Mouse (Mus musculus) adrenal gland, postnatal 10 days (tissue): ENCODE data around the gene Kcnj15. TPM values are rescaled to one million over a fixed set of nuclear protein-coding genes. Genes with fewer than 3 reads are reported as not detected.

Source experiments
- DNase-seq: peaks from one replicate; pipeline ENCODE4 v3.0.0; 2021; ENCODE audit warnings: mixed read lengths
- long read RNA-seq, 2 experiments: library from polyadenylated mRNA; stranded (forward); transcript quantifications; one replicate each; pipeline ENCODE4 v2.0.0; 2021
- total RNA-seq, 2 experiments: library from RNA; stranded (reverse); gene quantifications; 2 replicates each; pipeline ENCODE4 v1.2.3; 2021

Kcnj15 gene
- total RNA-seq, result 1 to 10 TPM; 1.1 to 1.9 TPM
- long read RNA-seq, experiment 1, result 0 reads
- long read RNA-seq, experiment 2, full-length matches to known transcripts, result 1 of 8 reads
- long read RNA-seq, experiment 2, partial matches to known transcripts, result 0 of 8 reads
- long read RNA-seq, experiment 2, other reads (novel, unspliced or antisense), result 7 of 8 reads

DNA sequence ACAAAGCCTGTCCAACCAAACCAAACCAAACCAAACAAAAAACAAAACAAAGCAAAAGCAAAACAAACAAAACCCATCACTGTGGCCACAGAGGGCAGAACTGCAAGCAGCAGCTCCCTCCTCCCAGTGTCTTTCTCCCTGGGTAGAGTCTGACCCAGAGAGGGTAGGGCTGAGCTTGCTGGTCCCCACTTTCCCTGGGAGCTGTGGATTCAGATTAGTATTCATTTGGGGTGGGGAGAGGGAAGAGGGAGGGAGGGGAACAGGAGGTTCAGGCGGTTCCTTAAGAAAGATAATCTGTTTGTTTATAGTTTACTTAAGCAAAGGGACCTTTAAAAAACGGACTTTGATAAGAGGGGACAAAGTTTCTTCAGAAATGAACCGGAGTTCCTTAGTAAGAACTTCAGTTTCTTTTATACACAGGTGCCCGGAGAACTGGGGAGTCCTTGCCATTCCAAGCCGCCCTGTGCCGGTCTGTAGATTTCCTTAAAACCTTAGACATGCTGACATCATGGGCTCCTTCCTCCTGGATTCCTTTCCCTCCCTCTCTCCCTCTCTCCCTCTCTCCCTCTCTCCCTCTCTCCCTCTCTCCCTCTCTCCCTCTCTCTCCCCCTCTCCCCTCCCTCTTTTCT lies at the start of gene Kcnj15:
Kcnj15 (plus strand) TSS at position 293 of the 629 bp plus-strand sequence.
- no peak for DNase-seq

DNA sequence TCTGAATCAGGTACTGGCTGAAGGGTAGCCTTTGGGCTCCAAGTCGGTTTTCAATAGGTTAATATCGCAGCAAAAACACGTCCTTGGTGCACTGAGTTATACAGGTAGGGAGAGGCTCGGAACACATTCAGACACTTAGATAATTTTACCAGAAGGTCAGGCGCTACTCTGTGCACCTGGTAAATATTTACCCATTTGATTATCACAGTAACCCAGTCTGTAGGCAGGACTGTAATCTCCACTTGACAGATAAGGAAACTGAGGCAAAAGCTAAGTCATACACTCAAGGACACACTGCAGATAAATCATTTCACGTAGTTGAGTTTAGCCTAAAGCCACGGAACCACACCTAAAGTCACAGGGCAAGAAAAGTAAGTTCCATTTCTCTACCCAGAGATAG lies 49.1 kb upstream of the Kcnj15 start:
- no peak for DNase-seq

DNA sequence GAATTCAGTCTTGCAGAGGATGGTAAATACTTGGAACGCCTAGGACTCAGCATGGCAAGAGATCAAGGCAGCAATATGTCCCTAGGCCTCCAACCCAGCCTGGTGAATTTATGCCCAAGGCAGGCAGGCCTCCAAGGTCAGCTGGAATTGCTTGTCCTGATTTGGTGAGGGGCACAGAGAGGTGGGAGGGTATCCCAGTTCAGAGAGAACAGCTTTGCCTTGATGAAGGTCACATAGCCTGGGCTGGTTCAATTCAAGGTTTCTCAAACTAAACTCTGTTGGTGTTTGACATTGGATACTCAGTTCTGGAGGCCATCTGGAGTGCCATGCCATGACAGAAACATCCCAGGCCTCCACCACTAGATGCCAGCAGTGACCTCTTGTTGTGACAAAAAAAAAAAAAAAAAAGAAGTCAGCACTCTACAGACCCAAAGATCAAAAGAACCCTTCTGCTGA lies 48.3 kb upstream of the Kcnj15 start:
- DNase-seq, result peak; percentile 61

DNA sequence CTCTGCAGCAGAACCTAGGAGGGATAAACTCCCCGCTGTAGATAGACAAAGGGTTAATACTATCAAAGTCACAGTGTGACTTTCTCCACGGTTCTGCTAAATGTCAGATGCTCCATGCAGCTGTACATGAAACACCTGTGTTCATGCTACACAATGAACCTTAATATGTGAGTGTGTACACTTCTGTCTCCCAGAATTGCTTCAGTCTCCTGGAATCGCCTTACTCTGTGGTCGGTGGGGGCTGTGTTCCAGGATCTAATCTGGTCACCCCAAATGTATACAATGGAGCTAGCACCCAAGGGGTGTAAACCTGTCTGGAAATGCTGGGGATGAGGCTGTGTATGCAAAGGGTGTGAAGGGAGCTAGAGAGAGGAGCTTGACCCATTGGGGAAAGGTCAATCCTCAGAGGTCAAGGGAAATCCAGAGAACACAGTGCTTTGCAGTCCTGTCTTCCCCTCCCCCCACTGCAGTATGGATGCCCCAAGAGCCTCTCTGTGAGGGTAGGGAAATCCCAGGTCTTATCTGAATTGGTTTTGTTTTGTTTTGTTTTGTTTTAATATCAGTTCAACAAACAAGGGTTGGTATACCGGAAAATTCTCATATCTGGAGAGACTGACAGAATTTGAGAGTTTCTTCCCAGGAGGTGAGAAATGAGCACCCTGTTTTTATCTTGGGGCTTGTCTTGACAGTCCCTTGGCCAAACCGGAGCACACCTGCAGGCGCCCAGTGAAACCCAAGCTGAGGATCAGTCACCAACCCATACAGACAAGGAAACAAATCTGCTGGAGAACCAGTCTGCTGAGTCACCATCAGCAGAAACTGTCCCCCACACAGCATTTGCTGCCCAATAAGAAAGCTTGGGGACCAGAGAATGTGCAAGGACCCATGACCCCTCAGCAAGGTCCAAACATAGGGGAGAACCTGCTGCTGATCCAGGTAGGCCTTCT lies 42.8 kb upstream of the Kcnj15 start:
- DNase-seq, result no peak

DNA sequence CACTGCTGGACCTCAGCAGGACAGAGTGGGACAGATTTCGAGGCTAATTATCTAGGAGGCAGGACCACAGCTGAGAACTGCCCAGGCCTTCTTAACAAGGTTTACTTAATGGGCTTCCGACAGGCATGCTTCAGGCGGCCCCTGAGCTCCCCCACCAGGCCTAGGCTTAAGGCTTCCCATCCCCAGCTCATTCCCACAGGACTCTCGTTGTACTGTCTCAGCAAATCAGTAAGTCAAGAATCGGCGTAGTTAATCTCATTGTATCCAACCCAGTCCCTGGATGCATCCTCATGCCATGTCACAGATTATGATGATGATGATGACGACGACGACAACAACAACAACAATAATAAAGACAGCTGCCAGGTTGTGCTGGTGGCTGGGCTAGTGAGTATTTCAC lies 41.6 kb upstream of the Kcnj15 start:
- DNase-seq, result no peak

DNA sequence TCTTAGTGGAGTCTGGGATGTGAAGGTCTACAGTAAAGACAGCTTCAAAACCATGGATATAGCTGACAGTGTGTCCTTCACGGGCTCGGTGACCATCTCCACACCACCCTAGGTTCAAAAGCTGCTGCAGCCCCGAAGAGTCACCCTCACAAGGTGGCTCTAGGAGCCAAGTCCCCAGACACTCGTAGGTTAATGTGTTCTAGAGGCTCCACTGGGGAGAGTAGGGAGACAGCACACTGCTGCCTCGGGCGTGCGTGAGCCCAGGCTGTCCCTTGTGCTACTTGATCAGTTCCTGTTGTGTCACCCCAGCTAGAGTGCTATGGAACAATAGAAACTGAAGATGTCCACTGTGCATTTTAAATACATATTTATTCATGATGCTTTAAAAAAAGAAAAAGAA lies 41.0 kb upstream of the Kcnj15 start:
- no peak for DNase-seq

DNA sequence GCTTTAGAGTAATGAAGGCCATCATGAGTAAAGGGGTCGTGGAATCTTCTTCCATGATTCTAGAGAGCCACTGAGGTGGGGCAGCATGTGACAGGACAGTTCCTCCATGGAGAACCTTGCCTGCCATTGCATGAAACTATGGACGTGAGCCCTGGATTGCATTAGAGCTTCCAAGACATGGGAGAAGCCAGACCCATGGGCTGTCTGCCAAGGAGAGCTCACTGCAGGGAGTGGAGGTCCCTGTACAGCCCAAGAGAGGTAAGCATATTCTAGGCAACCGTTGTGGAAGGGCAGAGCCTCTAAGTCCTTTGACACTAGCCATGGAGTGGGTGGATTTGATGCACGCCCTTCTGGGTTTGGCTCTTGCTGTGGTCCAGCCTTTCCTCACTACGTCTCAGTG lies 40.5 kb upstream of the Kcnj15 start:
- no peak for DNase-seq

DNA sequence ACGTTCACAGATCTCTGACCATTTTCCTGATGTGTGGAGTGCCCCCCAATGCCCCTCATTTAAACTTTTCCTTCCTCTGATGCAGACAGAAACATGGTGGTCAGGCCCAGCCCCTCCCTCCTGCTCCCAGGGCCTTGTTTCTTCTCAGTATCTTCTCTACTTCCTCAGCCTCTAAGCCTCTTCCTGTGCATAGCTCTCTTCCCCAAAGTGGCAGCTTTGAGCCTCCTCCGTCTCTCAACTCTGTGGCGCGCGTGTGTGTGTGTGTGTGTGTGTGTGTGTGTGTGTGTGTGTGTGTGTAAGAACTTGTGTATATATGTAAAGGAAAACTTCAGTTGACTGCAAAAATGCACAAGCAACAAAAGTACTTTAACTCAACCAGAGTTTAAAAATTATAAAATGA lies 38.6 kb upstream of the Kcnj15 start:
- no peak for DNase-seq

DNA sequence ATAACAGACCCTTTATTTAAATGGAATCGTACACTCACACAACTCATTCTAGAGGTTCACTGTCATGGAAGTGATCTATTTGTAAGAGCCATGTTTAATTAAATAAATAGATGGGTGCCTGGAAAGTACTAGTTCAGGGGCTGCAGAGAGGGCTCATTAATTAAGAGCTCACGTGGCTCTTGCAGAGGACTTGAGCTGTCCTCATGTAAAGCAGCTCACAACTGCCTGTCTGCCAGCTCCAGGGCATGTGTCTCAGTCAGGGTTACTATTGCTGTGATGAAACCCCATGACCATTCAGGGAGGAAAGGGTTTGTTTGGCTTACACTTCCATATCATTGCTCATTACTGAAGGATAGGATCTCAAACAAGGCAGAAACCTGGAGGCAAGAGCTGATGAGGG lies 37.9 kb upstream of the Kcnj15 start:
- no peak for DNase-seq

DNA sequence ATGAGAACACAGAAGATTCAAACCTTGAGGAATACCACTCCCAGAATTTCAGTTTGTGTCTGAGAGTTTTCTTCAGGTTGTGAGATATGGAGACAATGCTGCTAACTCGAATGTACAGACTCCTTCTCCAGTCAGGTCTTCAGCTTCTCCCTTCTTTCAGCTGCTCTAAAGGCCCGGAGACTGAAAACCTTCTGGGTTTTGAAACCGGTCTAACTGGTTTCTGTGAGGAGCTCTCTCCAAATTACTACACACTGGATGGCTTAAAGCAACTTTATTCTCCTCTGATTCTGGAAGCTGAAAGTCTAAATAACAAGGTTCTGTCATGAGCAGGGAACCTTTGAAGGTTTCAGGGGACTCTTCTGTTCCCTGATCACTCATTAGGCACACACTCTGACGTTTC lies 36.3 kb upstream of the Kcnj15 start:
- no peak for DNase-seq

DNA sequence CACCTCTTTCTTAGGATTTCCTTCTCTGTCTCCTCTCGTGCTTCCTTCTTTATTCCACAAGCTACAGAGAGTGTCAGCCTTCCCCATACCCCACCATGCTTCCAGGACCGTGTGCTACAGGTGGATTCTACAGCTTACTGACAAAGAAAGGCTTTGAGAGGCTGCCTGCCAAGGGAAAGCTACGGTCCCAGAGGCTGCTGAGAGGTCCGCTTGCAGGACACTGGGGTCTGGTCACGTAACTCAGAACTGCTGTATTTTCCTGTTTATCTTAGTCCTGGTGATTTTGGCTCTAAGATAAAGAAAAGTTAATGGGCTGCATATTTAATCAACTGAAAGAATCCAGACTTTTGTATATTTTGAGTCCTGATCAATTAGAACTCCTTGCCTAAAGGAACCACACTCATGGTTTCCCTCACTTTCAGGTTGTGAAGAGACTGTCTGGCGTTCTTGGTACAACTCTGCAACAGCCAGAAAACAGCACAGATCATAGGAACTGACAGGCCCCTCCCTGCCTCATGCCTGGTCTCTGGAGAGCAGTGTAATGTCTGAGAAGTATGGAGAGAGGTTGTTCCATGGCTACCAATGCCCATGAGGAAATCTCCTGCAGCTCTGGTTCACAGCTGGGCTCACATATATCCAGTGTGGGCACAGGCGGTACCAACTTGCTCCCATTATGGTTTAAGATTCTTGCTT lies 35.2 kb upstream of the Kcnj15 start:
- no peak for DNase-seq

DNA sequence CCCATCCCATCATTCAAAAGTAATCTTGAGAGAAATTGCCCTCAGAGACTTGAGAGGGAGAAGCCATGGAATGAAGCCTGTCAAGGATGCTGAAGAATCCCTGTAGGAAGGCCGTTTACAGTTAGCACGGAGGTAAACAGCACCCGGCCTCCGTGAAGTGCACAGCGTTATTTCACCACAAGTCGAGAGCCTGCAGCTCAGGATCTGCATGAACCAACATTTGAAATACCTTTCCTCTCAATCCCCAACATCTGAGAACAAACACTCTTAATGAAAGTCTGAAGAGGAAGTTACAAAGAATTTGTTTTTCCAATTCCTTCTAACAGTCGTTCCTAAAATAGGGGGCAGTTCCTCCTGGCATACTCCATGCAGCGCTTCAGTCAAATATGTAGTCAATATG lies 33.9 kb upstream of the Kcnj15 start:
- DNase-seq, result no peak

DNA sequence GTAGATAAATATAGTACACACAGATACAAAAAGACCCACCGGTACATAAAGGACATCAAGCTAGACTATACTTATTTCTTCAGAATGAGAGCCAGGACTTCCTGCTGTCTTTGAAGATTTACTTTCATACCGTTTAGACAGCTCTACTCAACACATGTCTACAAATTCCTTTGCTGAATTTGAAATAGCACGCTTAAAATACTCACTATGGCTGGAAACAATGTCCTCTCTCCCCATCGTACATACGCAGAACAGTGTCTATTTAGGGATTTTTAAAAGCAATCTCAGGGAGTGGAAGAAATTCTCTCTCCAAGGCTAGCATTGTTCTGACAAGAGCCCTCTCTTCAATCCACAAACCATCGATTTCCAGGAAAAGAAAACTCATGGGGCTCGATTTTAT lies 32.1 kb upstream of the Kcnj15 start:
- no peak for DNase-seq

DNA sequence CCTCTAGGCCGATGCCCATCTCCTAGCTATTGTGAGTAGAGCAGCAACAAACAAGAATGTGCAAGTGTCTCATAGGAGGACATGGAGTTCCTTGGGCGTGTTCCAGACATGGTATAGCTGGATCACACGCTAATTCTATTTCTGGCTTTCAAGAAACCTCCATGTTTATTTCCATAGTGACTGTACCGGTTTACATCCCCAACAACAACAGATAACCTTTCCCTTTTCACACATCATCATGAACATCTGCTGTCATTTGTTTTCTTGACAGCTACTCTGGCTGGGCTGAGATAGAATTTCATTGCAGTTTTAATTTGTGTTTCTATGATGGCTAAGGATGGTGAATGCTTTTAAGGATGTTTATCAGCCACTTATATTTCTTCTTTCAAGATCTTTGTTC lies 25.6 kb upstream of the Kcnj15 start:
- DNase-seq, result no peak

DNA sequence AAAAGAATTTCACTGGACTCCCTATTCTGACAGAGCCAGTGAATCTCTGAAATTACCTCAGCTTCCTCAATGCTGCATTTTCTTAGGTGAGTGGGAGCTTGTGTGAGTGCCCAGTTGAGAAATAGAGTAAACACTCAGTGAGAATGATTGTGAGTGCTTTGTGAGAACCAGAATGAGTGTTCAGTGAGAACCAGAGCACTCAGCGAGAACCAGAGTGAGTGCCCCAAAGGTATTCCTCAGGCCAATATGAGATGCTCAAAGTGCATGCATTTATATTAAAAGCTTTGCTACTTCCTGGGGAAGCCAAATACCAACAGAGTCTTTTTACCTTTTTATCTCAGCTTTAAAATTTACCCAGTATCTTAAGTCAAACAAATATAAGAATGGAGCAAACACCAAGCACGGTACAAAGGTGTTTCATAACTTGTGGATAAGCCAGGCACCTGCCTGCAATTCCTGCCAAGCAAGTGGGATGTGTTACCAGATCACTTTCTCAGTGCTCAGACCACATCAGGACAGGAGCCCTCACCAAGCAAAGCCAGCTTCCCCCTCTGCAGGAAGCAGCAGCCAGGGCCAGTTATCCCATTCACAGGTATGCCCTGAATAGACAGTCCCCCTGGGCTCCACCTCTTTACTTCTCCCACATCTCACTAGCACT lies 22.3 kb upstream of the Kcnj15 start:
- no peak for DNase-seq

DNA sequence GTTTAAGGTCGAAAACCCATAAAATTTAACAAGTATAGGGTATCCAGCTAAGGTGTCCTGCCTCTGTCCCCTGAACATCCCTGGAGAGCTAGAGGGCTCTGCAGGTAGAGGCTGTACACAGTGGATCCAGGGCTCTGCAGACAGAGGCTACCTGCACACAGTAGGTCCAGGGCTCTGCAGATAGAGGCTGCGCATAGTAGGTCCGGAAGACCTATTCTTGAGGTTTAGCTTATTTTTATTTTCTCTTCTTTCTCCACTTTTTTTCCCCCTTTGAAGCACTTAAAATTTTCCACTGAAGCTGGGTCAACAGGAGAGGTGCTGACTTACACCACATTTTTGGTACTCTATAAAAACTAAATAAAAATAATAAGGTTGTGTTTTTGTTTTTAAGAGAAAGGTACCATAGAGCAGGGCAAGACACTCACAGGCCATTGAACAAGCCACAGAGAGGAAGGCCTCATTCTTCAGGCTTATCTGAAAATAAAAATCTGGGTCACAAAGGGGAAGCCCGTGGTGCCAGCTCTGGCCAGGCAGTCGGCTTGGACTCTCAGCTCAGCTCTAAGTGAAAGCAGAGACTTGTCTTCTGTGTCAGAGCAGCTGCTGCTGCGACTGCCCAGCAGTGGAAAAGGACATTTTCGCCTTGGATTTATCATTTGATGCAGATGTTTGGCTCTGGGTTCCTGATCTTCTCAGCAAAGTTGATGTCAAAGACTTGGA lies 18.0 kb upstream of the Kcnj15 start:
- no peak for DNase-seq

DNA sequence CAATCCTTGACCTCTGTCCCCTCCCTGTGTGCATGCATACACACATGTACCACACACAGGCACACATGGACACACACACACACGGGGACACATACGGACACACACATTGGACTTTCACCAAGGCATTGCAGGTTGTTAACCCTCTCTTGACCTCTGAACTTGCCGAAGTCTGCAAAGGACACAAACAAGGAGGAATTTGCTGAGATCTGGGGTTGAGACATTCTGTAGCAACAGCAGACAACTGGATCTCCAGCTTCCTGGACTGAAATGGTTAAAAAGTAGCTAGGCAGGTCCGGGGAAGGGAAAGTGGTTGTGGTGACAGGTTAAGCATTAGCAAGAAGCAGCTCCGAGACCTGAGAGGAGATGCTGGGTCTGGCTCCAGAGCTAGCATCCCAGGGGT lies 16.7 kb upstream of the Kcnj15 start:
- DNase-seq, result no peak

DNA sequence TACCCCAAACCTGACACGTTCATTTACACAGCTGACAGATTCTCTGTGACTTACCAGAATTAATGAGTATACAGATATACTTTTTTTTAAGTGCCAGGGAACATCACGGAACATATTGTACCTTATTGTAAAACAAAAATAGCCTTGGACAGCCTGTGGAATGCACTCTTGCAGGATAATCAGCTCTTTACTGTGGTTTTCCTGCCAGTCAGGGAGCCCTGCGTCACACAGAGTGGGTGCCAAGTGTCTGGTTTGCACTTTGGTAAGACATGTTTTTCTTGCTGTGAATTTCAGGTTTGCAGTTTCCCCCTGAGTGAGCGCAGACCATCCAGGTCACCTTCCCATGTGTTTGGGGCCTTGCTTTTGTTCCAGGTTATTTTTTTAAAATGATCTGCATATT lies 15.8 kb upstream of the Kcnj15 start:
- no peak for DNase-seq

DNA sequence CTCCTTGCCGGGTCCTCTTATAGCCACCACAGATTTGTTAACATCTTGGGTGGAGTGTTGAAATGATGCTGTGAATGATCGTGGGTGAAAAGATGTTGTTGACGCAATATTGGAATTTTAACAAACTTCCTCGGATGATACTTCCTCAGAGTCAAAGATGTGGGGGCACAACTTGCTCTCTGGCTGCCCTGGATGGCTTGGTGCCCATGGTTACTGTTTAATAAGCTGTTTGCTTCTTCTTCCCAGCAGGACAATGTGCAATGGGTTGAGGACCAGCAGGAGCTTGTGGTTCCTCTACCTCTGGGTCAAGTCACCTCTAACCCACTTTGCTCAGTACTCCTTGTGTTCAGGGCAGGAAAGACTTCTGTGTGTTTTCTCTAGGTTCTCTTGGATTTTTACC lies 15.2 kb upstream of the Kcnj15 start:
- DNase-seq, result no peak

DNA sequence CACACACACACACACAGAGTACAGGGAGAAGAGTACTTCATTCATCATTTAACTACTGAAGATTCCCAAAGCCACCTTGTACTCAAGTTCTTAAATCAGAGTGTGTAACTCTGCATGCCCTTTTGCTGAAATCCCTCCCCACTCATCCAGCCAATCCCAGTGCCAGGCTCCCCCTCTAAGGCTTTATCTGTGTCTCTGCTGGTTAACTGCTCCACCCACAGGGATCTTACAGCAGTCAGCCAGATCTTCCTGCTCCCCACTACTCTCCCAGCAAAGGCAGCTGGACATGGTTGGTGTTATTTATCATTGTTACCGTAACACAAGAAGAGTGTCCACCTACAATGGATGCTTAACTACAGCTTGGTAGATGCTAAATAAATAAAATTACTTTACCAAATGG lies 14.0 kb upstream of the Kcnj15 start:
- DNase-seq, result no peak

DNA sequence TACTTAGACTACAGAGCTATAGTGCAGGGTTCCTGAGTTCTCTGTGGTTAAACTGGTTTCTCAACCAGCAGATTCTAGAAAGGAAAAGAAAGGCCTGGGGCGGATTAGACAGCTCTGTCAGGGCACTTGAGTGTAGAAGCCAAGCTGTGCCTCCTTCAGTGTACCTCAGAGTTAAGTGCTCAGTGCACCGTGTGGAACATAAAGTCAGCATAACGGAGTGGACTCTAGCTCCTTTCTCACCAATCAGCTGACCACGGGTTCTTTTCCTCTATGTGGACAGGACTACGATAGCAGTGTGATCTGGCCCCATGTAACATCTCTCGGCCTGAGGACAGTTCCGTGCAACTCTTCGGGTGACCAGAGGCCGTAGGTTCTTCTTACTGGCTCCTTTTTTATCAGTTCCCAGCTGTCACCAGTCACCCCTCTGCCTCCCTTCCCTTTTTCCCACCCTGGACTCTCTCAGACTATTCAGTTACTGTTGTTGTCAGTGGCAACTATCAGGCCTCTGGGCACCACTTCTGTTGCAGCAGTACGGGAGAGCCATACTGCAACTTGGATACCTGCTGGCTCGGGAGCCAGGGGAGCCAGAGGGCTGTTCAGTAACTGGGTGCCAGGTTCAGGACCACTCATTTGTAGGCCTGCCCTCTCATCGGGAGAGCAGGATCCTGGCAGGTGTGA lies 12.6 kb upstream of the Kcnj15 start:
- no peak for DNase-seq
